Mouse (Mus musculus): Measurements from ENCODE around the gene Iqcf5.
"Not testable (repeated sequence)": the region's sequence is repeated elsewhere in the genome, so short reads cannot be mapped to it uniquely, and the experiment has no call there.

Gene Iqcf5

GRCm38 (mm10) chr9:106481676-106482075 is 32.7 kb upstream of the Iqcf5 start:
- DNase-seq = no peak

GRCm38 (mm10) chr9:106482578-106483115 is 31.7 kb upstream of the Iqcf5 start:
- DNase-seq = no peak

DNA sequence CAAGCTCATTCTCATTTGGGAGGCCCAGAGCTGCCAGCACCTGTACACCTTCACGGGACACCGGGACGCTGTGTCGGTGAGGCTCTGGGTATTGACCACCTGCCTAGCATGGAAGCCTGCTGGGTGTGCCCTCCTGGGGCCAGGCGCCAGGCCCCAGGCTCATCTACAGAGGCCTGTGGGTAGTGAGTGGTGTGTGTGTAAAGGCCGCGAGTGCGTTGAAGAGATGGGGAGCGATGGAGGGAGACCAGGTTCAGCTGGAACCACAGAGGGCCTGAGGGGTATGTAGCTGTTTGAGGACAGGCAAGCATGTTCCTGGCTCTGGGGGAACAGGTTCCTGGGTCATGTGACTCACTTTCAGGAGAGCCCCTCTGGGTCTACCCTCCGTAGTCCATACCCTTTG is 31.2 kb upstream of the Iqcf5 start:
- DNase-seq = no peak

DNA sequence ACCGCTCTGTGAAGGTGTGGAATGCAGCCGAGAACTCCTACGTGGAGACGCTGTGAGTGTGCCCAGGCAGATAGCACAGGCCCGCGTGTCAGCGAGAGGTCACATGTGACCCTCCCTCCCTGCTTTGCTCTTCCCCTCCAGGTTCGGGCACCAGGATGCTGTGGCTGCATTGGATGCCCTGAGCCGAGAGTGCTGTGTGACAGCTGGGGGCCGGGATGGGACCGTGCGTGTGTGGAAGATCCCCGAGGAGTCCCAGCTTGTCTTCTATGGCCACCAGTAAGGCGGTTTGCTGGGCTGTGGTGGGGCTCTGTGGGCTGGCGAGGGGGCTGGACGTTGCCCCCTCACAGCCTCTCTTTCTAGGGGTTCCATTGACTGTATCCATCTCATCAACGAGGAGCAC is 30.8 kb upstream of the Iqcf5 start:
- DNase-seq = no peak

GRCm38 (mm10) chr9:106485076-106485475 is 29.3 kb upstream of the Iqcf5 start:
- DNase-seq = no peak

GRCm38 (mm10) chr9:106487602-106488001 is 26.8 kb upstream of the Iqcf5 start:
- DNase-seq = not testable (repeated sequence)

DNA sequence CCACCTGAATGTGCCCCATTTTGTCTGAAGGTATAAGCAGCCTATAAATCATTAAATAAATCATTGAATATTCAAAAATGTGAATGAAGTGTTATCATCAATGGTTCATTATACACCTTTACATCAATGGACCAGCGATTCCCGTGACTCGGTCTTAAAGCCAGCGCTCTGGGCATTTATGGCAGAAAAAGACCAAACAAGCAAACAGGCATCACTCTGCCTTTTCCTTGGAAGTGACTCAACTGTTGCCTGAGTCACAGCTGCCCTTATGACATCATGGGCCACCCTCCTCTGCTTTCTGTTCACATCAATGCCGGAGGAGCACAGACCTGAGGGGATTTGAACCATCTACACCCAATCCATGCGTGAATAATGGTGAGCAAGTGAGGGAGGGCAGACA is 14.7 kb upstream of the Iqcf5 start, which contains the start of gene Iqcf1:
Gene Iqcf1 (plus strand): TSS at position 301 of the 400 bp plus-strand sequence.
- no peak for DNase-seq

DNA sequence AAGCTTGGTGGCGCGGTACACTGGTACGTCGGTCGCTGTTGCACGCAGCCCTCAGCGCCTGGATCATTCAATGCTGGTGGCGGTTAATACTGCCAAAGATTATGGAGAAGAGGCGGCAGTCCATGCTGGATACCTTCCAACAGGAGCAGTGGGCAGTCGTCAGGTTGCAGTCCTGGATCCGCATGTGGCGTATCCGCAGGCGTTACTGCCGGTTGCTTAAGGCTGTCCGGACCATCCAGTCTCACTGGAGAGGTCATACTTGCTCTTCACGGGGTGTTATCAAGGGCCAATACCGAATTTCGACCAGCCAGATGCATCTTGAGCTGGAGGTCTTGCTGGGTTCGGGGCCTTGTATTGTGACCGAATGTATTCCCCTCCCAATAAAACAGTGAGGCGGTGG is 12.5 kb upstream of the Iqcf5 start:
- DNase-seq = no peak

GRCm38 (mm10) chr9:106504246-106504645 is 10.1 kb upstream of the Iqcf5 start:
- no peak for DNase-seq

GRCm38 (mm10) chr9:106509356-106509755 is 5.0 kb upstream of the Iqcf5 start:
- no peak for DNase-seq

GRCm38 (mm10) chr9:106512729-106513450 is 1.5 kb upstream of the Iqcf5 start:
- no peak for DNase-seq

GRCm38 (mm10) chr9:106513566-106513965 is 807 bp upstream of the Iqcf5 start:
- DNase-seq = no peak

- no peak for DNase-seq
These were observed 5.1 kb downstream of the Iqcf5 start for GRCm38 (mm10) chr9:106519433-106519832.

DNA sequence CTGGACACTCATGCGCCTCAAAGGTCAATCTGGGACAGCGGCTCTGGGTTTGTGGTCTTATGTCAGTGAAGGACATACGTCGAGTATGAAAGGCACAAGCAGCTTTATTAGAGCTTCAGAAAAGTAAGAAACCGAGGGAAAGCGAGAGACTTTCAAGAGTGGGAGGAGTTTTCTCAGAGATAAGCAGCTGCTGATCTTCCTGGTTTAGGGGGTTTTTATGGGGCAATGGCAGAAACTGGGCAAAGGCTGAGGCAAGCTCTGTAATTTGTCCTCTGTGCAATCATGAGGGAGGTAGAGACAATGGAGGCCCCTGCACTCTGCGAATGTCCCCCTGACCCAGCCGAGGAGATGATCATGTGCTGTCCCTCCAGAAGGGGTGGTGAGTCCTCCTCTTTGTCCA is 5.5 kb downstream of the Iqcf5 start:
- no peak for DNase-seq

DNA sequence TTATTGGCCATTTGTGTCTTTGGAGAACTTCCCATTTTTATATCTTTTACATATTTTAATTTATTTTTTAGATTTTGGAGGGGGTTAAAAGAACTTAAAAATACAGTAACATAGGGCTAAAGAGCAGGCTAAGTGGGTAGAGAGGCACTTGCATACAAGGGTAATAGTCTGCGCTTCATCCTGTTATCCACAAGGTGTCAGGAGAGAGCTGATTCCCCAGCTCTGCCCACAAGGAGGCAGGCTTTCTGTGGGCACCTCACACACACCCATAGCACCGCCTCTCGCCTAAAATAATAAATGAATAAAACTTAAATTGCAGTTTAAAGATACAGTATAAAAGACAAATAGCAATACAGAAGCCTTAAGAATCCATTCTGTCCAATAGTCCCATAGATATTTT is 17.5 kb downstream of the Iqcf5 start:
- DNase-seq = peak in 1 of 2 experiments; percentile 8

GRCm38 (mm10) chr9:106534296-106534695 is 19.9 kb downstream of the Iqcf5 start:
- no peak for DNase-seq

DNA sequence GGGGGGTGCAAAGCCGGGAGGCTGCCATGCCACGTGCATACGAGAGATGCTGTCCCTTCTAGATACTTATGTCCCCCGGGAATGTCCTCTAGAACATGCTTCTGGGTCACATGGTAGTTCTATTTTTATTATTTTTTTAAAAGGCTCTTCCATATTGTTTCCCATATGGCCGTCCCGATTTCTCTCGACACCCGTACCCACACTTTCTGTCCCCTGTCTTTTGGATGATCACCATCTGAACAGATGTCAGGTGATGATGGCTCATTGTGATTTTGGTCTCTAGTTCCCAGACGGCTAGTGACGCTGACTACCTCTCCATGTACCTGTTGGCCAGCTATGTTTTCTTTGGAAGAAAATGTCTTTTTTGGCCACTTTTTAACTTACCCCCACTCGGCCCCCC is 20.6 kb downstream of the Iqcf5 start:
- no peak for DNase-seq

DNA sequence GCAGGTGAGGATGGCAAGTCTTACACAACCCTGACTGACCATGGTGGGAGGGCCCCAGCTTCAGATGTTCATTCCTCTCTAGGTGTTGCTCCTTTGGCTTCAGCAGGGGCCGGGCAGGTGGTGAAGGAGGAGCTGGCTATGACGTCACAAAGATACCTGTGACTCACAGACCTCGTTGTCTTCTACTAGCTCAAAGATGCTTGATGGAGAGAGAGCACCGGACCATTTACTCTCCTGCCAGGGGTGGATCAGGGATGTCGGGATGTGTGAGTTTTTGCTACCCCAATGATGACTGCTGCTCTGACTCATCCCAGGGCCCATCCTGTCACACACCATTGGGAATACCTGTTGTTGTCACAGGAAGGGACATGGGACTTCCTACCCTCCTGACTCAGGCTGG is 47.2 kb downstream of the Iqcf5 start, which contains the start of gene Iqcf3:
Gene Iqcf3 (minus strand): TSS at position 101 of the 400 bp plus-strand sequence.
- no peak for DNase-seq

- DNase-seq = no peak
These were observed 47.9 kb downstream of the Iqcf5 start for GRCm38 (mm10) chr9:106562291-106562690.

DNA sequence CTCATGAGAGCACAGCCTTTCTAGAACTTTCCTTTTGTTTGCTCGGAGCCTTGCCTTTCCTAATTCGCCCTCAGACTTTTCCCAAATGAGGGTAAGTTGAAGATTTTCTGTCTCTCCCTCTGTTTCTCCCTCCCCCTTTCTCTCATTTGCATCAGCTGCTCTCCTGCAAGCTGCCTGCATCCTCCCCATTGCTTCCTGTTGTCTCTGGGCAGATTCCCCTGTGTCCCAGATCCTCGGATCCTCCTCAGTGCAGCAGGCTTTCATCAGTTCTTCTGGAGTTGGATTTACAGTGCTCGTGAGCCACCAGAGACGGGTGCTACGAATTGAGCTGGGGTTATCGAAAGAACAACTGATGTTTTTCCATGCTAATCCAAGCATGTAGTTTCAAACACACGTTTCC is 49.7 kb downstream of the Iqcf5 start:
- no peak for DNase-seq
